Mouse (Mus musculus): ENCODE data around the gene Taf8.

Taf8 gene

GRCm38 (mm10) chr17:47482401-47482800 is 19.7 kb downstream of the Taf8 start:
- DNase-seq: no peak

- no peak for DNase-seq
Observed at GRCm38 (mm10) chr17:47479887-47480286, 22.2 kb downstream of the Taf8 start.

- no peak for DNase-seq
Observed at GRCm38 (mm10) chr17:47475714-47476113, 26.4 kb downstream of the Taf8 start.

GRCm38 (mm10) chr17:47475181-47475580 is 26.9 kb downstream of the Taf8 start:
- no peak for DNase-seq

- DNase-seq: no peak
Observed at GRCm38 (mm10) chr17:47474250-47474649, 27.8 kb downstream of the Taf8 start.

- DNase-seq: no peak
Observed at GRCm38 (mm10) chr17:47473434-47473974, 28.6 kb downstream of the Taf8 start.

- DNase-seq: no peak
Observed at GRCm38 (mm10) chr17:47472435-47473350, 29.4 kb downstream of the Taf8 start.

GRCm38 (mm10) chr17:47470686-47471085 is 31.4 kb downstream of the Taf8 start:
- DNase-seq: peak; percentile 87

GRCm38 (mm10) chr17:47470121-47470520 is 32.0 kb downstream of the Taf8 start:
- DNase-seq: peak; percentile 81

GRCm38 (mm10) chr17:47469642-47470041 is 32.5 kb downstream of the Taf8 start:
- DNase-seq: no peak

GRCm38 (mm10) chr17:47468466-47468865 is 33.6 kb downstream of the Taf8 start:
- DNase-seq: peak; percentile 30

GRCm38 (mm10) chr17:47468063-47468462 is 34.0 kb downstream of the Taf8 start:
- no peak for DNase-seq

- DNase-seq: no peak
Observed at GRCm38 (mm10) chr17:47467659-47468058, 34.4 kb downstream of the Taf8 start.

- DNase-seq: no peak
Observed at GRCm38 (mm10) chr17:47466284-47466683, 35.8 kb downstream of the Taf8 start.

- DNase-seq: no peak
Observed at GRCm38 (mm10) chr17:47465016-47465415, 37.1 kb downstream of the Taf8 start.

GRCm38 (mm10) chr17:47464248-47464965 is 37.7 kb downstream of the Taf8 start:
- DNase-seq: no peak

GRCm38 (mm10) chr17:47462728-47463388 is 39.2 kb downstream of the Taf8 start:
- no peak for DNase-seq

- no peak for DNase-seq
Observed at GRCm38 (mm10) chr17:47462209-47462608, 39.9 kb downstream of the Taf8 start.

GRCm38 (mm10) chr17:47461688-47462087 is 40.4 kb downstream of the Taf8 start:
- DNase-seq: no peak

GRCm38 (mm10) chr17:47459341-47459919 is 42.7 kb downstream of the Taf8 start:
- no peak for DNase-seq

- DNase-seq: no peak
Observed at GRCm38 (mm10) chr17:47458936-47459335, 43.2 kb downstream of the Taf8 start.

GRCm38 (mm10) chr17:47458310-47458709 is 43.8 kb downstream of the Taf8 start:
- DNase-seq: no peak

- DNase-seq: no peak
Observed at GRCm38 (mm10) chr17:47454675-47455074, 47.4 kb downstream of the Taf8 start.

All from cerebellum, adult 9-10 months (tissue).